Mouse (Mus musculus) T-helper 1 cell (primary cell): ENCODE data around the gene Macrod2.

ENCODE experiments used
- in situ Hi-C: fragments of 300-600 bp; cut with MboI, MseI; formaldehyde crosslinking; loops from one replicate; pipeline ENCODE4 v1.15.1; 2025; ENCODE audit warnings: high pct_unique_total_duplicates

Macrod2 gene

DNA sequence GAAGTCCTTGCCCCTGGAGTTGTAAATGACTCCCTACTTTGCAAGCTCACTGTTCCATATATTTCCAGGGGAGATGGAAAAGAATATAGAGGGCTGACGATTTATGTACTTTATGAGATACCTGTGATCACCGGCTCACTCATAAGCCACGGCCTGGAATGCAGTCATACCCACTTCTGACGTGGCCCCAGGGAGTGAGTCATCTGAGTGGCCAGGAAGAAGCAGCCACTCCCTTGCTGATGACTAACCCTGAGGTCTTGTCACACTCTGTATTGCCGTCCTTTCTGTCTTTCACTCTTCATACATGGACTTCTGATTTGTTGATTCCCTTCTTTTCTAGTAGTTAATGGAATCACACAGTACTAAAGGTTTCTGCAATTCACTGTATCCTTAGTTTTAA is 395.3 kb downstream of the Macrod2 start:
- in situ Hi-C loops, result no loop called here

DNA sequence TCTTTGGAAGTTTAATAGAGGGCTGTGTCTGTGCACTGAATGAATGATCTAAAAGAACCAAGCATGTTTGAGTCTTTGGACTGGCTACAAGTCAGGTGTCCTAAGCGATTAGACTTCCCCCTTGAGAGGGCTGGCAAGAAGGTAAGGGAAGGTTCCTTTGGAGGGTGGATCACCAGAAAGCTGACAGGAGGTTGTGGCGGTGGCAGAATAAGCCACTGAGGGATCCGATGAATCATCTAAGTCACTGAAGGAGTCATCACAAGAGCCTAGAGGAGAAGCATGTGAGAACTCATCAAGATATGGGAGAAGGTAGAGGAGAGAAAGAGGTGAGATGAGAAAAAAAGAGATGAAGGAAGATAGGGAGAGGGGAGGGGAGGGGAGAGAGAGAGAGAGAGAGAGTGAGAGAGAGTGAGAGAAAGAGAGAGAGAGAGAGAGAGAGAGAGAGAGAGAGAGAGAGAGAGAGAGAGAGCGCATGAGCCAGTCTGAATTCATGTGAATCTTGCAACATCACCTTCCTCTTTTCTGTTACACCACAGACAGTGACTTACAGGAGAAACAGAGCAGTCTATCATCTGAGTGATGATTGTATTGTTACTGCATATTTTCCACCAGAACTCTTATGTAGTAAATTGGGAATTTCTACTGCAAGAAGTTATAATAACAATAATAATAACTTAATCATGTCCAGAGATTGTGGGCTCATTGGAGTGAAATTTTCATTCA is 398.9 kb downstream of the Macrod2 start:
- in situ Hi-C loops, result no loop called here

DNA sequence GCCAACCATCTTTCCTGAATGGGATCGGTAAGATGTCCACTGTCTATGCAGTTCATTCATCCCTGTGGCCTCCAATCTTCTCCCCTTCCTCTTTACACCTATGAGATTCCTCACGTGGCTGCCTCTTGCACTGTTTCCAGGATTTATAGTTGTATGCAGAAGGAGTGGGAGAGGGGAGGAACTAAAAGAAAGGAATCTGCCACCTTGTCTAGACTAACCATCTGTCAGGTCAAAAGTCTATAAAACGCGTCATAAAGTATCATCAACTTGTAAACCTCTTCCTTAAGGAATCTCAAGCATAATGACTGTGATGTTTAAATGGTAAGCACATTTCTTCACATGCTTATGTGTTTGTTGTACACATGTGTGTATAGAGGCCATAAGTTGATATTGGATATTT is 416.6 kb downstream of the Macrod2 start:
- in situ Hi-C loops, result no loop called here

DNA sequence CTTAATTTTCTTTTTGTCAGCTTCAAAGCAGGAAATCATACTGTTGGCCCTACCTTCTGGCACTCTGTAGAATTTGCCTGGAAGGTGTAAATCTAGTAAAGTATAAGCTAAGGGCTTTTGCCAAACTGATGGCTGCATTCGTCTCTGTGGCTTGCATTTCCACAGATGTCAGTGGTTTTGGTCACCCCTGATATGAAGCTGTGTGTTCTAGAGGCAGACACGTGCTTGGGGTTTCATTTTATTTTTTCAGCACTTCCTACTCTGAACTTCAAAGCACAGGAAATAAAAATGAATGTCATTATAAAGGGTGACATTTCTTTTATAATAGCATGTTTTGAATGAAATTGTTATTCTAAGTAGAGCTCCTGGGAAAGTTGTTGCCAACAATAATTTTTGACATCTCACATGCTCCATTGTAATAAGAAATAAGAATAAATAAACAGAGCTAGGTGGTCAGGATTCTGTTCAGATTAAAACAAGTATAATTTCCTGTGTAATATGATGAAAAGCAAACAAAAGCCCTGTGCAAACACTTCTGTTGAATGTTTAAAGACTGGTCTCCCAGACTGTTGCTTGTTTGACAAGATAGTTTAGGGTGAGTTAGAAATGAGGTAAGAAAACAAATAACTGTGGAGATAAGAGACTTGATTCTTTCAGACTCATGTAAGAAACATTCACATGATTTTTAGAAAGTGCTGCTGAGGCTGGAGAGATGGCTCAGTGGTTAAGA is 424.4 kb downstream of the Macrod2 start:
- in situ Hi-C loops, result no loop called here

DNA sequence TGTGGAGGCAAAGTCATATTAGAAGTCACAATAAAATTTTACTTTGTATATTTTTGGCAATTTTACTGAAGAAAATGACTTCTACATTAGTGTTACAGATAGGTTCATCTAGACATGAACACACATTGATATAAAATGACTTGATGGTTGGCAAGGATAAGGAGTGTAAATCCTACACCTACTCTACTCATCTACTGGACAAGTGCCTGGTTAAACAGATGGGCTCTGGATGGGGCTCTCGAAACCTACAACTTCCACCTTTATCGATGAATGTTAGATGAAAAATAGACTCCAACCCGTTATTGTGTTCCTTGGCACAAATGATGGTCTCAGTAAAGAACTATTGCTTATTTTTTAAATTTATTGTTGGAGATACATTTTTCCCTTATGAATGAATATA is 427.3 kb downstream of the Macrod2 start:
- in situ Hi-C loops, result no loop called here

DNA sequence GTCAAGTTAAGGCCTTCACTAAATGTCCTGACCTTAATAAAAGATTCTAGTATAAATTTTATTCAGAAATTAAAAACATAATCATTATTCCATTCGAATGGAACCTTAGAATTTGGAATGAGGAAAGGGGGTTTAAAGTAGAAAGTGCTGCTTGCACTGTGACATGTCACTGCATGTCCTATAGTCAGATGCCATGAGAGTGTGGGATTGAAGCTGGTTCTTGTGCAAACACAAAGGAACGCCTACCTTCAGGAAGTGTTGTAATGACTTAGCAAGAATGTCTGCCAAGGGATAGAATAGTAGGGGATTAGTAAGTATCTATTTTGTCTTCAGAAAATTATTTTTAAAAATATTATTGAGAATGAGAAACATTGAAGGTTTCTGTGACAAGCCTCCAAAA is 431.1 kb downstream of the Macrod2 start:
- in situ Hi-C loops, result no loop called here

DNA sequence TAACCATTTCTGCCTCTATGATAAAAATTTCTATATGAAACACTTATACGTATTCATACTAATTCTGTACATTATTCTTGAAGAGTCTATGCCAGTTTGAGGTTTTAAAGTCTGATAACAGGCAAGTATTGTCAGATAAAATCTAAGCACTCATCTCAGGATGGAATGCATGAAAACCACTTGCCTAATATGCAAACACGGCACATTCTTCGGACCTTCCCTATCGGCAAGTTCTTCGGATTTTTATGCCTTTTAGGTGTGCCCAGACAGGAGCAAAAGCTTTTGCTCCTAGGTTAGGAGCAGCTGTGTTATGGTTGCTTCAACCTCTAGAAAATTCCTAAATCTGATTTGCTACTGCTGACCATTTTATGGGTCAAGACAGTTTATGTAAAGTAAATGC is 433.8 kb downstream of the Macrod2 start:
- in situ Hi-C loops, result no loop called here

DNA sequence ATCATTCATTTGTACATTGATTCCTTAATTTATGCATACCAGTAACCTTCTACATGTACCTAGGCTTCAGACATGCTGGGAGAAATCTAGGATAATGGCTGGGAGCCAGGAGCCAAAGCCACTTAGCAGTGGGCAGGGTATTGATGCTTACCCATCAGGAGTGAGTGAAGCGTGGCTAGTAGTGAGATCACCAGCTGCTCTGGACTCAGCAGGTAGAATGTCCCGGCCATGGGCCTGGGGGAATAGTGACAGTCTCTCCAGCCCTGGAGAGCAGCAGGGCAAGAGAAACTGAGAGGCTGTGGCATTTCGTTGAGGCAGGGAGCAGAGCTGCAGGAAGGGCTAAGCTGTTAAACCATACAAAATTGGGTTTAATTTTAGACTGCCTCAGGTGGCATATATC is 435.0 kb downstream of the Macrod2 start:
- in situ Hi-C loops, result loop anchor here (10.0 kb wide), 1 partner anchor 1795 kb away; no protein-coding TSS in a partner anchor

DNA sequence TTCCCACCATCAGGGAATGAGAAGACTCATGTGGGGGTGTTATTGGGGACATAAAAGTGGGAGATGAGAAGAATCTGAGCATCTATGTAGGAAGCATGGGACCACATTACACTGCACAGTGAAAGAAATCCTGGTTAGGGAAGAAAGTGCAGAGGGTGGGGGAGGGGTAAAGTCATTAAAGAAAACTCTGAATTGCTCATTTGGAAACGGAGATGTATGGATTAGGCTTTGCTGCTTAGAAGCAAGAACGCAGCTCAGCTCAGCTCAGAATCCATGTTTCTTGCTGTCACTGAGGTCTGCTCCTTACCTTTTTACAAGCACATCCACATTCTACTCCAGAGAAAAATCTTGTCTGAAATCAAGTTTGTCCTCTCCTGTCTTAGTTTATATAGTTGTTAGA is 444.3 kb downstream of the Macrod2 start:
- in situ Hi-C loops, result loop anchor here (10.0 kb wide), 1 partner anchor 1805 kb away; no protein-coding TSS in a partner anchor

DNA sequence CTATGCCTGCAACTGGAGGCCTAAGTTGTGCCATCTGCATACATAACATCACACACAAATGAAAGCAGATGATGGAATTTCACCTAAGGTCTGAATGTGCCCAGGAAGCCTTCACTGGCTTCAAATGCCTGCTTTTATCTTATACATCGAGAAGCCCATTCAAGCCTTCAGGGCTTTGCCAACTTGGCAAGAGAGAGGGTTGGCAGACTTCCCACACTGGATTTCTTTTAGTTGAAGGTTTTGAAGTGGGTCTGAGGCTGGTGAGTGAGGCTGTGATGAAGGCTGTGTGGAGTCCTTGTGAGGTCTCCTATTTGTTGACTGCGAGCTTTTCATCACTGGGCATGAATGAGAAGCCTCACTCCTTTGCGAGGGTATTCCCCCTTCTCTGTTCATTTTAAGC is 444.8 kb downstream of the Macrod2 start:
- in situ Hi-C loops, result loop anchor here (10.0 kb wide), 1 partner anchor 1805 kb away; no protein-coding TSS in a partner anchor

DNA sequence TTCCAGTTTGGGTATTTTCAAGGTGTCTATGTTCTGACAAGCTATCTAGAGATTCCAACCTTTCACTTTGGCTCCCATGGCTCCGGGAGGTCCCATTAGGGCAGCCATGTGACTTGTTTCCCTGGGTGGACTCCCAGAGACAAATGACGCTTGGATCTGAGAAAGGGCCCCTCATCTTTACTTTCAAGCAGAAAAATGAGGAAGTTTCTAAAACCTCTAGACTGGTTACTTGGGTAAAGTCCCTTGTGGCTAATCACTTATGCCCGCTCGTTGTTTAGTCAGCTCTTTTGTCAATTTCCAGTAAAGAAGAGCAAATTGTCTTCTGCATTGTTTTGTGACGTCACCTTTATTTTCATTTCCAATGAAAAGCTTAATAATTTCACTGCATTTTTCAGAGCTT is 448.9 kb downstream of the Macrod2 start:
- in situ Hi-C loops, result no loop called here

DNA sequence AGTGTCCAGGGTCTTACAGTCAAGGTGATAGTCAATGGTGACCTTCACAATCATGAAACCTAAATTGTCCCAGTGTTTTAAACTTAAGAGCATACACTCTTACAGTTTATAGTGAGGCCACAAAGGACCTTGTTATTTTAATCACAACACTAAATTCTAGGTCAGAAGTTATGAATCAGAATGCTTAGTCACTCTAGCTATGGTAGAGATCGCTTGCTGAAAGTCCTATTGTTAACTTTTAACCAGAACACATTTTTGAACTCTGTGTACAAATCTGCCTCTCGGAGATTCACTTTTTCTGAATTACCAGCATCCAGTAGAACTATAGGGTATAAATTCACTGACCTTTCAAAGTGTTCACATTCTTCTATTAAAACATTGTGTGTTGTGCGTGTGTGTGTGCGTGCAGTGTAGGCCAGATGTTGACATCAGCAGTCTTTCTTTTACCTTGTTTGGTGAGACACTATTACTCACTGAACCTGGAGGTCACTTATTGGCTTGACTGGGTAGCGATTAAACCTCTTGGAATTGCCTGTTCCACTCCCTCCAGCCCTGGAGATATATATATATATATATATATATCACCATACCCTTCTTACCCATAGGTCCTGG is 452.8 kb downstream of the Macrod2 start:
- in situ Hi-C loops, result no loop called here

DNA sequence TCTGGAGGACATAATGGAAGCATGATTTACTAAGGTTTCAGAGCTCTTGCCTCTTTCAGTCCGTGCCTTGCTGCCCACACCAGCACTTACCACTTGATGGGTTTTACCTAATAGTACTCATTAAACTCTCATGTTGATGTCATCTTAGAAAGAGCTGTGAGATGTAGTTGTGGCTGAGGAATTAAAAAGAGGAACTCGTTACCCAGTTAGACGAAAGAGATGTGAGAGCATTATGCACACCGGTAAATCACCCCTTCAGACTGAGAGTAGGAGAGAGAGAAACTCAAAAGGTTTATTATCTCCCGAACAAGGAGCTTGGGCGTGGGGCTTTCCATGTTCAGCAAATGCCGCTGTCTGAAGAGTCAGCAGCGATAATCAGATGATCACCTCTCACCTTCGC is 458.4 kb downstream of the Macrod2 start:
- in situ Hi-C loops, result no loop called here

DNA sequence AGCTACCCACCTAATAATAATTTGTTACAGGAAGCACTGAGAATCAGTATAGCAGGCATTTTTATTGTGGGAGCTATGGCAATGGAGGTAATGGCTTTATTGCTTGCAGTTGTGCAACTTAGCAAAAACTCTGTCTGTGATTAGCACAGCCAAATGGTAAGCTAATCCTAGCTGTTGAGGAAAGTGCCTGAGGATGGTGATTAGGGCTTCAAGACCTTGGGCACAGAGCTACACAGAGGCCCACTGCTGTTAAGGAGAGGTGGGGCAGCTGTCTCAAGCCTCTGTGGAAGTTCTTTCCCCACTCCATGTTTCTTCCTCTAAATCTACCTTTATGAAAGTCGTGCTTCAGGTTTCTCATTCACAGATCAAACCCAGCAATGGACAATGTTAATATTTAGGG is 466.2 kb downstream of the Macrod2 start:
- in situ Hi-C loops, result no loop called here

DNA sequence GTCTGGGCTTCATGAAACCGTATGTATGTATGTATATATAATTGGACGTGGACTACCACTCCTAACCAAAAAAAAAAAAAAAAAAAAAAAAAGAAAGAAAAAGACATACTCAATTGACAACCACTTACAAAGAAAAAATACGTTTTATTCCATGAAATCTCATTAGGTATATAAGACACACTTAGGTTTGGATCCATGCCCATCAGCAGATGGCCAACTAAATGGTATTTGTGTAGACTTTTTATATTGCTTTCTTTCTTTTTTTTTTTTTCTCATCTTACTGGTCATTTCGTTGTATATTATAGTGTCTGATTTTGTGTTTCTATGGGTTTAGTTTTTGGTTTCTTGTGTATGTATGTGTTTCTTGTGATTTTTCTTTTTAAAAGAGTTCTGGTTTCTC is 467.6 kb downstream of the Macrod2 start:
- in situ Hi-C loops, result no loop called here

DNA sequence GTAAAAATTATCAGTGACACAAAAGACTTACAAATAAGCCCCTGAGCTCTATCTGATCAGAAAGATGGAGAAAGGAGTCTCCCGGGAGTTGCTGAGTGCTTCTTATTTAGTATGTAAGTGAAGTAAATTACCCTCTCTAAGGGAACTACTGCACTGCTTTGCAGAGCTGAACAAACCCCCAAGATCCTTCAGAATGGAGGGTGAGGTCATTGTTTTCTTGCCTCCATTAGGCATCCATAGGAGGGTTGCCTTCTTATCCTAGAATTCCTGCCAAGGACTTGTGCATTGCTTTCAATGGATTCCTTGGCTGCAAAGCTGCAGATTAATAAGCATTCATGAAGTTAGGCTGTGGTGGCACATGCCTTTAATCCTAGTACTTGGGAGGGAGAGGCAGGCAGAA is 470.5 kb downstream of the Macrod2 start:
- in situ Hi-C loops, result no loop called here

DNA sequence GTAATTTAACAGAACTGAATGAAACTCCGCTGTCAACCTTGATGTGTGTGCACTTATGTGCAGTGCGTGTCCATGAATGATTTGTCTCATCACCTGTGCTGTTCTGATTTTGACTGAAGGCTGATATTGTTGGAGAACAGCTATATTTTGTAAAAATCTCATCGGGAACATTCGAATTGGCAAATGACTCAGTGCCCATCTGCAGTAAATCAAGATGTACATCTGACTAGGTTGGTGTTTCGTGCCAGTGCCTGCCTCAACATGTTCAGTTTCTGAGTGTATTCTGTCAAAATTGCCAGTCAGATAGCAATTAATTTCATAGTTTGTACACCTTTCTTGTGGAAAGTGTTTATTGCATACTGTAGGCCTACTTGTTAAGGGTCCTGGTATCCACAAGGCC is 472.0 kb downstream of the Macrod2 start:
- in situ Hi-C loops, result no loop called here

DNA sequence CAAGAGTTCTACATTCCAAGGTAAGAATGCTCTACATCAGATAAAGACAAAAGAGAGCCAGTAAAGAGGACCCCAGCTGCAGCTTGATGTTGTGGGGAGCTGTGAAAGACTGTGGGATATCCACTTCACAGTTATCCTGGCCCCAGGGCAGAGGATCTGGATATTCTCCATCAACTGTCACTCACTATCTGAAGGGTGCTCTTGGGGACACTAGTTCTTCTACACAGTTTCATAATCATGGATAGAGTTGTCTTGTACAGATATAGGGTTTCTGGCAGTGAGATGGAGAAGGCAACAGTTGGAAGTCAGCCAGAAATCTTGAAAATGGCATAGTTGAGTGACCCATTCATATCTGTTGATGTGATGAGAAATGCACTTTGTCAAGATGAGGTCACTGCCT is 490.1 kb downstream of the Macrod2 start:
- in situ Hi-C loops, result no loop called here

DNA sequence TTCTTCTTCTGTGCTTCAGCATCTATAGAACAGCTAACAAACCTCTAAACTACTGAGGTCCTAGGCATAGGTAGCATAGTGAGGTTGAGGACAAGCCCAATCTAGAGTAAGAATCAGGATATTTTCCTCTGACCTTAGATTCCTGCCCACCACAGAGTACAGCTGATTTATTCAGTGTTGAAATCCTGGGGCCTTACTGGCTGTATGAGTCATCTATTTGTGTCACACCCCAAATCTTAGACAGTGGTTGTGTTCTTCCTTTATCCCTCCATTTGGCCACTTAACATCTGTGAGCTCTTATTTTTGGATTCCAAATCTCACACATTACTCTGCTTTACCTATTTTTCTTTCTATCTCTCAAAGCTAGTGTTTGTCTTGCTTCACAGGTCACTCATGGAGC is 495.6 kb downstream of the Macrod2 start:
- in situ Hi-C loops, result loop anchor here (10.0 kb wide), 1 partner anchor 806 kb away; no protein-coding TSS in a partner anchor

DNA sequence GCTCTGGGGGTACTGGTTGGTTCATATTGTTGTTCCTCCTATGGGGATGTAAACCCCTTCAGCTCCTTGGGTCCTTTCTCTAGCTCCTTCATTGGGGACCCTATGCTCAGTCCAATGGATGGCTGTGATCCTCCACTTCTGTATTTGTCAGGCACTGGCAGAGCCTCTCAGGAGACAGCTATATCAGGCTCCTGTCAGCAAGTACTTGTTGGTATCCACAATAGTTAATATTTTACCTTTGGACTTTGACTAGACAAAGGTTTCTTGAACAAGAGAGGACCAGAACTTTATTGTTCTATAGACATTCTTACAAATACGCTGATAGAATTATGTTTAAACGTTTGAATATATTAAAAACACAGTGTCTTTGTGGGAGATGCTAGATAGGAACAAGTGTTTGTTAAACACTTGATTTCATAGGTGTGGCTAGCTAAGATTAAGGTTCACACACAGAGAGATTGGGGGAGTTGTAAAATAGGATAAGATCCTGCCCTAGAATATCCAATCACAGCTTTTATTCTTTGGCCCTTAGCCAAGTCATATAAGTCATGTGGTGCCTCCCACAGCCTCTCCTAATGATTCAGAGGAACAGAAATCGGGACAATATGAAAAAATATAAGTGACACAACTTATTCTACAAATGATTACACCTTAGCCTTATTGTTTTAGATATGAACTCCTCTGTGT is 501.4 kb downstream of the Macrod2 start:
- in situ Hi-C loops, result loop anchor here (10.0 kb wide), 1 partner anchor 812 kb away; no protein-coding TSS in a partner anchor

DNA sequence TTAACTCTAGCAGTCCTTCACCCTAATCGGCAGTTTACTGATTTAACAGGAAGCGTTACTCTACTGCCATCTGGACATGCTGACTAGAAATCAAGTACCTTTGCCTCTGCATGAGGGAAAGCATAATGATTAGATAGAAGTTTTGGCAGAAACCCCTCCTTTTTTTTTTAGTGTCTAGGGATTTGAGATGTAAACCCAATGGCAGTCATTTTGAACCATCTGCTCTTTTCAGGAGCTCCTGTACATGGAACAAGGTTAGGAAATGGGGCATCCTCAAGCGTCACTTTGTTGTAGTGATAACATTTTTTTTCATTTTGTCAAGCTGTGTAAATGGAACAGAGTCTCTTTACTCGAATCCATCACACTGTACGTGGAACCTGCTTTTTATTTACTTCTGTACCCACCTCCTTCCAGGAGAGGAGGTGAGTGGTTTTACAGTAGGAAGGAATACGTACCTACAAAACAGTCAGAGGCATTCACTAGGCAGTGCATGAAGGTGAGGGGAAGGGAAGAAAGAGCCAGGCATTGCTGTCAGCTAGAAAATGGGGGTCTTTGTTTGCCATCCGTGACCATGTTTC is 503.4 kb downstream of the Macrod2 start:
- in situ Hi-C loops, result loop anchor here (10.0 kb wide), 1 partner anchor 814 kb away; no protein-coding TSS in a partner anchor

DNA sequence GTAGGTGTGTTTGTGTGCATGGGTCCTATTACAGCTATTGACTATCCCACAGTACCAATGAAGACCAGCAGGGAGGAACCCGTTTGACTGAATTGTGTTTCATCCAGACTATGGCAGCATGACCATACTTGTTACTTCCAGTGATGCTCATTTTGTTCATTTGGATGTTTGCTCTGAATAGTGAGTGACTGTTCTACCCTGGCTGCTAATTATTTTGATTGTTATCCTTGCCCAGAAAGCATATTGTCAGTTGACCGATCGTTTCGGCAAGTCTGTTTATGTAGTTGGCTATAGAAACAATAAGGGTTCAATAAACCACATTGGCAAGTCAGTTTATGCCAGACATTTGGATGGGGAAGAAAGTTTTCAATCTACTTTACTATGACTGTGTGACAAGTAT is 510.2 kb downstream of the Macrod2 start:
- in situ Hi-C loops, result no loop called here
